Mouse (Mus musculus) hindbrain, embryonic 14.5 days (tissue): ENCODE measurements around the gene Xpr1. TPM values are rescaled to one million over a fixed set of nuclear protein-coding genes. Genes with fewer than 3 reads are reported as not detected.

Source experiments
- ATAC-seq: fragments of 200-750 bp; cut with Nextera tagmentation; 2 replicates; pipeline ENCODE4 v1.8.0; 2017; ENCODE audit warnings: moderate number of reproducible peaks, mild to moderate bottlenecking, moderate TSS enrichment, moderate library complexity; ENCODE audit not compliant: low FRiP score
- DNase-seq: peaks from one replicate; pipeline ENCODE4 v3.0.0-alpha.2; 2015; ENCODE audit warnings: low spot score
- H3K27ac ChIP-seq: fragments of 300-500 bp; sonication (generic); 2 replicates; pipeline ENCODE4 v1.5.1; 2014; ENCODE audit warnings: mild to moderate bottlenecking, moderate library complexity
- H3K27me3 ChIP-seq: fragments of 300-500 bp; sonication (generic); 2 replicates; pipeline ENCODE4 v1.6.1; 2014; ENCODE audit warnings: mild to moderate bottlenecking, low read length, mixed read lengths; ENCODE audit not compliant: control insufficient read depth, insufficient read depth
- H3K36me3 ChIP-seq: fragments of 300-500 bp; sonication (generic); replicated peaks from 2 replicates; pipeline ENCODE4 v1.6.1; 2014; ENCODE audit not compliant: control insufficient read depth, insufficient read depth
- H3K4me1 ChIP-seq: fragments of 300-500 bp; sonication (generic); replicated peaks from 2 replicates; pipeline ENCODE4 v1.6.1; 2014; ENCODE audit warnings: antibody characterized with exemption, low read length, mixed read lengths; ENCODE audit not compliant: control insufficient read depth, insufficient read depth
- H3K4me2 ChIP-seq: fragments of 300-500 bp; sonication (generic); replicated peaks from 2 replicates; pipeline ENCODE4 v1.6.1; 2014; ENCODE audit warnings: mild to moderate bottlenecking, moderate library complexity
- H3K4me3 ChIP-seq: fragments of 300-500 bp; sonication (generic); replicated peaks from 2 replicates; pipeline ENCODE4 v1.5.1; 2014; ENCODE audit warnings: mild to moderate bottlenecking, low read length
- H3K9ac ChIP-seq: fragments of 300-500 bp; sonication (generic); 2 replicates; pipeline ENCODE4 v1.6.1; 2014
- H3K9me3 ChIP-seq: fragments of 300-500 bp; sonication (generic); 2 replicates; pipeline ENCODE4 v1.6.1; 2016; ENCODE audit warnings: low read length; ENCODE audit not compliant: control insufficient read depth
- WGBS: fragments of 180-500 bp; shearing (Covaris S2); extraction: QIAGEN DNeasy Blood & Tissue Kit; methylation state at CpG from one replicate; pipeline ENCODE4 v1.1.7; 2014; 5-methylcytosine and 5-hydroxymethylcytosine counted together
- polyA plus RNA-seq: library from polyadenylated mRNA; unstranded; fragments of >200 nt; fragmentation: Nextera tagmentation; extraction: Ambion mirVana; gene quantifications from 2 replicates; pipeline ENCODE4 v1.2.1, GENCODE M21; 2014

The Xpr1 gene
- 38.7 and 40.7 TPM in 2 replicates for polyA plus RNA-seq

DNA sequence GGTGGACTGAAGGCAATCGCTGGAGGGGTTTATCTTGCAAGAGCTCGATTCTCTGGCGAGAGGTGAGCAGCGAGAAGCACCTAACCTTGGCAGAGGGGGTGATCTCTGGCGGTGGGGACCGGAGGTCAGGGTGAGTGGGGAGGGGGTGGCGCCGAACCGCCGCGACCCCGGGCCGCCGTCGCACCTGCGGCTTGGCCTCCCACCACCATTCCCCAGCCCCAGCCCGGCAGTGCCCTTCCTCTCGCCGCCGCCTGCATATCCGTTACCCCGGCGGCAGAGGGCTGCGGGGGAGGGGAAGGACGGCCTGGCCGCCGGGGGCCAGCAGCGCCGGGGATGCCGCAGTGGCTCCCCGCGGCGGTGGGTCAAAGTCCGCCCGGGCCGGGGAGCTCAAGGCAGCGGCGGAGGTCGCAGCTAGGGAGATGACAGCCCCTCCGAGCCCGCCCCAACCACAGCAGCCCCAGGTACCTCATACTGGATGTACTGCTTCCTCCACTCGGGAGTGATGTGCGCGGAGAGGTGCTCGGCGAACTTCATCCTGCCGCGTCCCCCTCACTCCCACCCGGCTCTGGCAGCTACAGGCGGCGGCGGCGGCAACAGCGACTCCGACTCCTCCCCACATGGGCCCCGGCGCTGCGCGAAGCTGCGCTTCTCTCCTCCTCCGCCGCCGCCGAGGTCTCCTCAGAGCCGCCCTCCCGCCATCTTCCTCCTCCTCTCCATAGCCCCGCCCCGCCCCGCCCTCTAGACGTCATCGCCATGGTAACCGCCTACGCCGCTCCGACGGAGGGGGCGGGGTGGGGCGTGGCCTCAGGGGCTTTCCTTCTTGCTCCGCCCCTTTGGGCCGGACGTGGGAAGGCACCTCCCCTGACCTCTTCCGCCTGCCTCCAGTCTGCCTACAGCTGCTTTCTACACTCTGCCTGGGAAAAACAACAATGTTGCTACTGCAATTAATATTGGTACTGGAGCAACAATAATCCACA, at the start of gene Xpr1:
Gene Xpr1, minus strand, starts transcription at position 715 of the 977 bp plus-strand sequence.
- DNase-seq = peak; percentile 96
- H3K9me3 ChIP-seq = no peaks in the 10 kb centered on the region
- peak within 1 kb of the TSS; percentile 66 for H3K4me3 ChIP-seq
- no peaks in the 10 kb centered on the region for H3K27me3 ChIP-seq
- peak; percentile 95 for ATAC-seq
- H3K36me3 ChIP-seq = no peaks in the 10 kb centered on the region
- peak within 1 kb of the TSS; percentile 57 for H3K4me2 ChIP-seq
- peak within 1 kb of the TSS; percentile 90 for H3K9ac ChIP-seq
- peaks cover 17% of the 10 kb centered on the region for H3K4me1 ChIP-seq
- under 1% methylated on average over 52 of the region's 82 CpGs for WGBS
- peak within 1 kb of the TSS; percentile 91 for H3K27ac ChIP-seq

DNA sequence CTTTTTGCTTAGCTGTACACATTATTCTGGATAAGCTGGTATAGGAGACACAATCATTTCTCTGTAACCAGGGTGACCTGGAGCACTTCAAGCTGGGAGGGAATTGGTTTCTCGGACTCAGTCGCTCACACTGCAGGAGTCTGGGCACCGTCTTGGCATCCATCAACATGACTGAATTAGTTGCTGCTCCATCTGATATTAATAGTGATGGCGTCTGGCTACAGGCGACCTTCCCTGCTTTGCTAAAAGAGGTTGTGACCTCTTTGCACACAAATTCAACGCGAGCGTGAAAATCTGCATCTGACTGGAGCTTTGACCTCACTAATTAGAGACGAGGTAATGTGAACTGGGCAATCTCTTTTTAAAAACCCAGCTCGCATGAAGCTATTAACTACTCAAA, 46.2 kb upstream of the Xpr1 start:
- no peak for ATAC-seq

DNA sequence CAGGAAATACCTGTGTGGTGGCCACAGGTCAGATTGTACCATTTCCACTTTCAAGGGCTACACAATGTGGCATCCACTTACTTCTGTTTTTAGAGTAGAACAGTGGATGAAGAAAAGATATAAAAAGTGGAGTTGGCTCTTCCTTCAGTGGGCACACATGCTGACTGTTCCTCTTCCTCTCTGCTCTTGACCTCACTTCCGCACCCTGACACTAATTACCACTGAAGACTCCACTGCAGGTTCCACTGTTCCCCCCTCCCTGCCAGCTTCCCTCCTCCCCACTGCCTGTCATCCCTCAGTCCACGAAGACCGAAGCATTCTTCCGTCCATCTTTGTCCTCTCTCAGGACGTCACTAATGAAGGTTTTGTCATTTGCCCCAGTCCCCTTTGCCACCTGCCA, 45.4 kb upstream of the Xpr1 start:
- Histone ChIP-seq H3K36me3 (no peaks in the 10 kb centered on the region), H3K4me1 (no peaks in the 10 kb centered on the region), H3K9me3 (no peaks in the 10 kb centered on the region), H3K9ac (no peak overlapping the region), H3K27me3 (no peaks in the 10 kb centered on the region), H3K4me3 (no peak overlapping the region), H3K4me2 (no peak overlapping the region), H3K27ac (no peak overlapping the region)
- ATAC-seq (no peak), DNase-seq (no peak)
- 73% methylated on average over 5 of the region's 5 CpGs for WGBS

More for the DNA sequence above, 46.2 kb upstream of the Xpr1 start:
- DNase-seq = no peak
- Histone ChIP-seq H3K4me2 (no peak overlapping the region), H3K9ac (no peak overlapping the region), H3K27me3 (no peaks in the 10 kb centered on the region), H3K27ac (no peak overlapping the region), H3K36me3 (no peaks in the 10 kb centered on the region), H3K4me1 (no peaks in the 10 kb centered on the region), H3K4me3 (no peak overlapping the region), H3K9me3 (no peaks in the 10 kb centered on the region)
- 24% methylated on average over 10 of the region's 10 CpGs for WGBS

- H3K27ac ChIP-seq = no peak overlapping the region
Observed at GRCm38 (mm10) chr1:155457532-155457931, 40.3 kb upstream of the Xpr1 start.

DNA sequence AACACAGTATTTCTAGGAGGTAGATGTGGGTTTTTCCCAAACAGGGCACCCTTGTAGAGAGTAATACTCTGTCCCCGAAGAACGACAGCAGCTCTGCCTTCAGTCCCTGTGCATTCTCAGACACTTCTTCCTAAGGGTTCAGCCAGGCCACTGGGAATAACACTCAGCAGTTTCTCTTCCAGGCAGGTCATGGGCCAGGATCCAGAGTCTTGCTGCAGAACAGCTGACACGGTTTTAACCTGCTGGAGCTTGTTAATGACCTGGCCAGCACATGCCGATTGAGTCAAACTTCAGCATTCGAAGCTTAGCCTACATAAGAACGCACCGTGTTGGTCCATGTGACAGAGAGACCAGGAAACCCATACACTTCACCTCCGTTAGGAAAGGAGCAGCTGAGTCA, 36.0 kb upstream of the Xpr1 start:
- 84% methylated on average over 8 of the region's 8 CpGs for WGBS
- no peak overlapping the region for H3K27ac ChIP-seq
- H3K4me3 ChIP-seq = no peak overlapping the region
- no peak overlapping the region for H3K4me2 ChIP-seq
- no peak for DNase-seq
- no peaks in the 10 kb centered on the region for H3K27me3 ChIP-seq
- ATAC-seq = no peak
- no peaks in the 10 kb centered on the region for H3K36me3 ChIP-seq
- H3K4me1 ChIP-seq = peaks cover 7% of the 10 kb centered on the region
- H3K9ac ChIP-seq = no peak overlapping the region
- no peaks in the 10 kb centered on the region for H3K9me3 ChIP-seq

More at GRCm38 (mm10) chr1:155457532-155457931, 40.3 kb upstream of the Xpr1 start:
- no peak for DNase-seq
- Histone ChIP-seq H3K4me2 (no peak overlapping the region), H3K4me1 (no peaks in the 10 kb centered on the region), H3K9me3 (no peaks in the 10 kb centered on the region), H3K27me3 (no peaks in the 10 kb centered on the region), H3K4me3 (no peak overlapping the region), H3K36me3 (no peaks in the 10 kb centered on the region), H3K9ac (no peak overlapping the region)
- no peak for ATAC-seq
- 89% methylated on average over 7 of the region's 7 CpGs for WGBS

DNA sequence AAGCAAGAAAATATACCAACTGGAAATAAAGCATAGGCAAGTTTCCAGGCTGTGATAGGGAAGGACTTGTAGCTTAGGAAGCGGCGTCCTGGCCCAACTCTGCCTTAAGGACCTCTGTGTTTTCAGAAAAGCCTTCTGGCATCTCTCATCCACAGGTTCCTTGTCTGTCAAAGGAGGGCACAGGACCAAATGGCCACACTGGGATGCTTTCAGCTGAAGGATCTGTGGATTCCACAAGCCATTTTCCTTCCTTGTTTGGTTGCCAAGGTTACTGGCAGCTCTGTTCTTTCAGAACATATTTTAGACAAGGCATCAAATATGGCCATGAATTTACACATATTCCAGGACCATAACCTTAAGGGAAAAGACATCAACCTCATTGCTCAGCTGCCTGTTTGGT, 31.7 kb upstream of the Xpr1 start:
- DNase-seq (no peak), ATAC-seq (no peak)
- 68% methylated on average over 2 of the region's 2 CpGs for WGBS
- H3K4me3 ChIP-seq = no peak overlapping the region
- H3K27ac ChIP-seq = no peak overlapping the region
- H3K27me3 ChIP-seq = no peaks in the 10 kb centered on the region
- no peak overlapping the region for H3K9ac ChIP-seq
- peaks cover 7% of the 10 kb centered on the region for H3K4me1 ChIP-seq
- no peaks in the 10 kb centered on the region for H3K36me3 ChIP-seq
- no peak overlapping the region for H3K4me2 ChIP-seq
- no peaks in the 10 kb centered on the region for H3K9me3 ChIP-seq

GRCm38 (mm10) chr1:155447277-155447676, 30.1 kb upstream of the Xpr1 start:
- ATAC-seq (no peak), DNase-seq (no peak)
- H3K4me1 ChIP-seq = peaks cover 7% of the 10 kb centered on the region
- no peak overlapping the region for H3K9ac ChIP-seq
- H3K4me3 ChIP-seq = no peak overlapping the region
- no peak overlapping the region for H3K4me2 ChIP-seq
- H3K27ac ChIP-seq = no peak overlapping the region
- WGBS = 65% methylated on average over 6 of the region's 6 CpGs
- H3K9me3 ChIP-seq = no peaks in the 10 kb centered on the region
- H3K27me3 ChIP-seq = no peaks in the 10 kb centered on the region
- no peaks in the 10 kb centered on the region for H3K36me3 ChIP-seq

DNA sequence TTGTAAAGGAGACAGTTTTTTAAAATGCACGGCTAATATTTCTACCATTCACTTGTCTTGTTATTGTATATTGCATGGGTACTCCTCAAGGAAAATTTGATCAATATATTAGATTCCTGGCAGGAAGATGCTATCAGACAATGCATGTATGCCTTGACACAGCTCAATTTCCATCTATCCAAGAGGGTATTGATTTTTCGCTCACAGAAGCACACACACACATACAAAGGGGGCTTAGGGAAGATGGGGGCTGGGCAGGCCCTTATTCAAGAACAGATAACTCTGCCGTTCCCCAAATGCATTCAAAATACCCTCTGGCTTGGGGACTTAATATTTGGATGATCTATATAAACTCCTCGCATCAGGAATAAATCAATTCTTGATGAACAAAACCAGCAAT, 25.9 kb upstream of the Xpr1 start:
- 65% methylated on average over 4 of the region's 4 CpGs for WGBS
- no peak overlapping the region for H3K4me2 ChIP-seq
- H3K4me3 ChIP-seq = no peak overlapping the region
- peak overlapping the region; percentile 76 for H3K27ac ChIP-seq
- H3K36me3 ChIP-seq = no peaks in the 10 kb centered on the region
- H3K4me1 ChIP-seq = no peaks in the 10 kb centered on the region; the same call in 1 of the 2 replicates
- H3K9me3 ChIP-seq = no peaks in the 10 kb centered on the region
- no peak overlapping the region for H3K9ac ChIP-seq
- DNase-seq (no peak), ATAC-seq (no peak)
- no peaks in the 10 kb centered on the region for H3K27me3 ChIP-seq

- Histone ChIP-seq H3K27me3 (no peaks in the 10 kb centered on the region), H3K4me3 (no peak overlapping the region), H3K27ac (peak overlapping the region; percentile 76), H3K9me3 (no peaks in the 10 kb centered on the region), H3K36me3 (no peaks in the 10 kb centered on the region), H3K4me2 (no peak overlapping the region), H3K9ac (no peak overlapping the region), H3K4me1 (no peaks in the 10 kb centered on the region; the same call in 1 of the 2 replicates)
- DNase-seq (no peak), ATAC-seq (no peak)
- 55% methylated on average over 13 of the region's 13 CpGs for WGBS
Observed at GRCm38 (mm10) chr1:155442521-155443001, 25.3 kb upstream of the Xpr1 start.
